Mouse (Mus musculus) B cell, adult 2 months (primary cell): ENCODE data around the gene Svop.

Experiments used
- DNase-seq, 2 experiments: peaks; one replicate each; pipeline ENCODE4 v3.0.0; 2022

Svop gene

GRCm38 (mm10) chr5:113993031-113993486, 98.3 kb downstream of the Svop start:
- peak; percentile 51 to 53 for DNase-seq

GRCm38 (mm10) chr5:113992339-113992831, 99.0 kb downstream of the Svop start:
- peak; percentile 92 to 96 for DNase-seq

DNA sequence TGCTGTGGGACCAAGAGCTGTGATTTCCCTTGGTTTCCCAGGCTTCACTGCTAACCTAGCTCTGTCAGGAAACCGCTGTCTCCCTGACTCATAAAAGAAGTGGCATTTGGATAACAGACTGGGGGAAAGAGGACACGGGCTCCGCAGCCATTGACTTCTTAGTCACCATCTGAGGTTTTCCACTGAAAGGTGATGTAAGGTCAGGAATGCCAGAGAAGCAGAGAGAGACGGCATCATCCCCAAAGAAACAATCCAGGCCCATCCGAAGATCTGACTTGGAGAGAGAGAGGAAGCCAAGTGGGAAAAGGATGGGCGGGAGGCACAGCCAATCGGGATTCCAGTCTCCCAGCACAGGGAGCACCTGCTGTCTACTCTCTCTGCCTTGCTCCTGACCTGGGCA, 100.2 kb downstream of the Svop start:
- no peak for DNase-seq

DNA sequence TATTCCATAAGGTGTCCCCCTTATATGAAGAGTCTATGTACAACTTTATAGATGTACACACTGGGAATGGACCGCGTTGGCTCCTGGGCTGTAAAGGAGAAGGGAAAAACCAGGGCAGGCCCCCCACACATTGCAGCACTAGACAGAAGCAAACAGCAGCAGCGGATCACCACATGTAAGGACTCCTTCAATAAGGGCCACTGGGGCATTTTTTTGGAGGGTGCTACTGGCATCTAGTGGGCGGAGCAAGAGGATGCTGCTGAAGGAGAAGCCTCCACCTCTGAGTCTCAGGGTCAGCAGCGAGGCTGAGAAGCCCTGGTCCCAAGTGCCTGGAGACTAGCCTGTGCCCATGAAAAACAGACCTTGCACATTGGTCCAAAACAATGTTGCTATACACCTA, 100.8 kb downstream of the Svop start:
- no peak for DNase-seq

DNA sequence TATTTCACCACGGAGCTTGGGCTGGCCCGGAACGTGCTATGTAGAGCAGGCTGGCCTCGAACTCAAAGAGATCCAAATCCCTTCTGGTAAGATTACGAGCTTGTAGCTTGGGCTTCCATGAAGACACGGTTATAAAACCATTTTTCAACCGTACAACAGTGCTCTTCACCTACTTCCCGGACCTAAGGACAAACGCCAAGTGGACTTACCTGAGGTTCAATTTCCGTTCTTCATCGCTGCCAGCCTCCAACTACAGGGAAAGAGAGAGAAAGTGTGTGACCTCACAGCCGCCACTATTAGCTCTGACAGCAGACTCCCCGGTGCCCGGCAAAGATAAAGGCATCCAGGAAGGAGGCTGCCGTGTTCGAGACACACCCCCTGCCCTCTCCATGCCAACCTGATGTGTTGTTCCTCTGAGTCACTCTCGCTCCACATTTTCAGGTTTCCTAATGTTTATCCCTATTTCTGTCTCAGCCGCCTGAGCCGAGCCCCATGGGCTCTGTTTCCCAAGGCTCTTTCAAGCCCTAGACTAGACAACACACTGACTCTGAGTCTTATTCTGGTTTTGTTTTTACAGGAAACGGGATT, 101.8 kb downstream of the Svop start:
- DNase-seq, result no peak

- DNase-seq, result no peak
Measured at GRCm38 (mm10) chr5:113986182-113986961, 105.0 kb downstream of the Svop start.

DNA sequence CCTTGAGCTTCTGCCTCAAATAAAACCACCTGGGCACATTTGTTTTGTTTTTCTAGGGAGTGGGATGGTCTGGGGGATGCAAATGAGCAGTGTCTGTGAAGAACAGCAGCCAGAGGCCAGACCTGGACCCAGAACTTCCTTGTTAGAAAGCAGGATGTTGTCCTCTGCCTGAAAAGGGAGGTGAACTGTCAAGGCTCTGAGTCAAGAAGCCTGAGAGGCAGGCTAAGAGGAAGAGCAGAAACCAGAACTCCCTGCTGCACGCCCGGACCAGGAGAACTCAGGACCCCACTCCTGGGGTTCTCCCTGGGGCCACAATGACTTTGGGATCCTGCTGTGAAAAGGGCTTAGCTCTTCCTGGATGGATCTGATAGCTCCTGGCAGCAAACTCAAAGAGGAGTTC, 105.6 kb downstream of the Svop start:
- DNase-seq, result no peak

DNA sequence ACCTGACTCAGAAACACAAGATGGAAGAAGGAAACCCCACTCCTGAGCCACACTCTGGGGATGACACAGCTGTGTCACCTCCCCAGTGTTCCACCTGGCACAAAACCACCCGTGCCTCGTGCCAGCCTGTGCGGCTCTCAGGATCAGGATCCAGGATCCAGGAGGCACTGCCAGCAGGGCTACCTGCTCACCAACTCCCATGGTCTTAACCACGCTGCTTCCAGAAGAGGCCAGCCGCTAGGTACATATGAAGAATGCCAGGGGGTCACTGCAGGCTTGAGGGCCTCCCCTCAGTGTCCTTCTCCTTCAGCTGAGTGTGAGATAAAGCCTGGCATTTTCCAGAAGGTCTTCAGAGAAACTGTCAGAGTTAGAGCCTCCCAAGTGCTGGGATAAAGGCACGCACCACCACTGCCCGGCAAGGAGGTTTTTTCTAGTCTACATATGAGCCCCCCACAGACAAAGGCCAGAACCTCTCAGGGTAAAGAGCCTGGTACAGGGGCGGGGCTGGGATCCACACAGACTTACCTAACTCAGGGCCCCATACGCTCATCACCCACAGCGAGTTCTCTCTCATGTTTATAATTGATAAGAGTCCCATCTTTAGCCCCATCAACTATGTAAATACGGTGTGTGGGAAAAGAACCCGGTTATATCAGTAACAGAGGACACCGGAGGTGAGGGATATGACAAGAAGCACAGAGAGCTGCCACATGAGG, 107.2 kb downstream of the Svop start:
- no peak for DNase-seq

DNA sequence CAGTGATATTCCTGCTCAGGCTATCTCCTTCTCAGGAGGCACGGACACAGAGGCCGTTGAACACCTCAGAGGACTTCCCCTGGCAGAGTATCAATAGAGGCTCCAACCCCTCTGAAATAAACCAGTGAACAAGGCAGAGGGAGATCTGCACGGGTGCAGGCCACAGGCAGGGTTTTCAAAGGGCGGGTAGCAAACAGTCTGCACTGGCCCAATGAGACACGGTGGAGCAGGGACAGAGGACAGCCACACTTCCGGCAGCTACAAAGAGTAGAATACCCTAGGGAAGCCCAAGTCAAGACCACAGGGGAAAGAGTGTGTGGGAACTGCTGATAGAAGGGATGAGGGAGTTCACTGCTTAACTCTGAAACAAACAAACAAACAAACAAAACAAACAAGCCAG, 107.8 kb downstream of the Svop start:
- no peak for DNase-seq

DNA sequence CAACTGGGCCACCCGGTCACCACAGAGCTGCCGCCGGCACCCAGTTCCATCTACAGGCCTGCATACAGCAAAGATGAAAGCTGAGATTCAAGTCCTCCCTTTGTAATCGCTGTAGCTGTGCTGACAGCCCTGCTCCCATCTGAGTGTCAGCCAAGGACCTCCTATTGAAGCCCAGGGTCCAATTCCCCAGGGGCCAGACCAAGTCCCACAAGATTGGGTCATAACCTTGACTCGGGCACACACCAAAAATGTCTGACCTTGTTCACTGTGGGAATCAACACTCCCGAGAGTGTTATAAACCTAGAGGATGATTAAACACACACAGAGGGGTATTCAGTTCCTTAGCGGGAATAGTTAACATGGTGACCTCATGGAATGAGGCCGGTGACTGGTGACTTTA, 109.5 kb downstream of the Svop start:
- no peak for DNase-seq

DNA sequence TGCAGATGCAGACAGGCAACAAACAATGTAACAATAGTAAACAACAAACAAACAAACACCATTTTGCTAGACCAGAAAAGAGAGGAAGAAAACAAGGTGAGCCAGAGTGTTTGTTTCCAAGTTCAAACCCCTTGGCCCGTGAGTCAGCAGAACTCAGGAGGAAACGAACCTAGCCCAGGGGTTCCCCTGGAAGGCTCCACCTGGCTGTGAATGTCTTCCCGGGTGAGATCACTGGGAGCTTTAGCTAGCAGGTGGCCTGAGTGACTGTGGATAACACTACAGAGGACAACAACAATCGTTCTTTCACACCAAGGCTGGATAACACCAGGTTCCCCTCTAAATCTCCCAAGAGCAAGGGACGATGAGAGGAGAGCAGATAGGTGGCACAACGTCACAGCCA, 110.2 kb downstream of the Svop start:
- DNase-seq, result no peak

DNA sequence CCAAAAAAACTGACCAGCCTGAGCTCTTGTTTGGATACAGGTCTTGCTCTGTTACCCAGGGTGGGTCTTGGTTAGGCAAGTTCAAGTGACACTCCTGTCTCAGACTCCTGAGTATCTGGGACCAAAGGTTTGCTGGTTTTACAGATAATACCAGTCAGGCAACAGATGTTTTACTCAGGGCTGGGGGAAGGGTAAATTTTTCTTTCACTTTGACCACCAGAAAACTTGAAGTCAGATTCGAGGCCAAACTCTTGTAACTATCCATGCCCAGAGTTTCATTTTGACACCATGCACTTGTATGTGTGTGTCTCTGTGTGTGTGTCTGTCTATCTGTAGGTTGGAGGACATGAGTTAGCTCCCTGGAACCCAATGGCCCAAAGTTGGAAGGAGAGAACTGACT, 110.9 kb downstream of the Svop start:
- DNase-seq, result no peak

DNA sequence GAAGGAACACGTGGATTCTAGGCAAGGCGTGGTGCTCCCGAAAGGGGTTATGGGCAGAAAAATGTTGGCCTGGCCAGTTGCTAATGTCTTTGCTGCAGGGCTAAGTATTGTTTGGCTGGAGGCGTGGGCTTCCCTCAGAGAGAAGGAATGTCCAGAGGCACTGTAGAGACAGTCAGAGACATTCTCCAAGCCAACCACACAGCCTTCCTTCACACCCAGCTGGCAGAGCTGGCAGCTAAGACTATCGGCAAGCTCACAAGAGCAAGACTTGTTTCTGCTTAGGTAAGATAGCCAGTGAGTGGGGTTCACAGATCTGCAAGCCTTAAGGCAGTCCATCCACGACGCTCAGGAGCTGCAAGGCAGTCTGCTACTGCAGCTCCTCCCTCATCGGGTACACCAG, 114.1 kb downstream of the Svop start:
- DNase-seq, result no peak
